Mouse (Mus musculus) heart, embryonic 16.5 days (tissue): ENCODE measurements around the gene Zfp385b. TPM values are rescaled to one million over a fixed set of nuclear protein-coding genes. Genes with fewer than 3 reads are reported as not detected.

Experiments
- ATAC-seq: fragments of 200-750 bp; cut with Nextera tagmentation; replicated peaks from 2 replicates; pipeline ENCODE4 v1.8.0; 2017; ENCODE audit warnings: moderate number of reproducible peaks; ENCODE audit not compliant: insufficient read depth, low FRiP score; ENCODE audit errors: extremely low read depth
- H3K27ac ChIP-seq: fragments of 300-500 bp; sonication (generic); 2 replicates; pipeline ENCODE4 v1.5.1; 2014; ENCODE audit warnings: mild to moderate bottlenecking, low read length, control low read depth, moderate library complexity
- H3K27me3 ChIP-seq: fragments of 300-500 bp; sonication (generic); 2 replicates; pipeline ENCODE4 v1.6.1; 2014; ENCODE audit warnings: low read length, mixed read lengths; ENCODE audit not compliant: control insufficient read depth, insufficient read depth
- H3K36me3 ChIP-seq: fragments of 300-500 bp; sonication (generic); 2 replicates; pipeline ENCODE4 v1.6.1; 2014; ENCODE audit not compliant: control insufficient read depth, insufficient read depth
- H3K4me1 ChIP-seq: fragments of 300-500 bp; sonication (generic); 2 replicates; pipeline ENCODE4 v1.6.1; 2014; ENCODE audit warnings: low read length, mixed read lengths; ENCODE audit not compliant: control insufficient read depth, insufficient read depth
- H3K4me2 ChIP-seq: fragments of 300-500 bp; sonication (generic); 2 replicates; pipeline ENCODE4 v1.6.1; 2014; ENCODE audit warnings: low read depth, mild to moderate bottlenecking, control low read depth, low read length
- H3K4me3 ChIP-seq: fragments of 300-500 bp; sonication (generic); 2 replicates; pipeline ENCODE4 v1.5.1; 2014; ENCODE audit warnings: mild to moderate bottlenecking, control low read depth, low read length
- H3K9ac ChIP-seq: fragments of 300-500 bp; sonication (generic); 2 replicates; pipeline ENCODE4 v1.6.1; 2014; ENCODE audit warnings: low read length, control low read depth
- H3K9me3 ChIP-seq: fragments of 300-500 bp; sonication (generic); replicated peaks from 2 replicates; pipeline ENCODE4 v1.6.1; 2016; ENCODE audit warnings: low read length; ENCODE audit not compliant: control insufficient read depth
- WGBS: fragments of 180-500 bp; shearing (Covaris S2); extraction: QIAGEN DNeasy Blood & Tissue Kit; methylation state at CpG from one replicate; pipeline ENCODE4 v1.1.7; 2014; 5-methylcytosine and 5-hydroxymethylcytosine counted together
- polyA plus RNA-seq: library from polyadenylated mRNA; unstranded; fragments of >200 nt; fragmentation: Nextera tagmentation; extraction: Ambion mirVana; gene quantifications from 2 replicates; pipeline ENCODE4 v1.2.1, GENCODE M21; 2015

Gene Zfp385b
- polyA plus RNA-seq, 1 experiment from 2014 or later: 3.8 TPM

DNA sequence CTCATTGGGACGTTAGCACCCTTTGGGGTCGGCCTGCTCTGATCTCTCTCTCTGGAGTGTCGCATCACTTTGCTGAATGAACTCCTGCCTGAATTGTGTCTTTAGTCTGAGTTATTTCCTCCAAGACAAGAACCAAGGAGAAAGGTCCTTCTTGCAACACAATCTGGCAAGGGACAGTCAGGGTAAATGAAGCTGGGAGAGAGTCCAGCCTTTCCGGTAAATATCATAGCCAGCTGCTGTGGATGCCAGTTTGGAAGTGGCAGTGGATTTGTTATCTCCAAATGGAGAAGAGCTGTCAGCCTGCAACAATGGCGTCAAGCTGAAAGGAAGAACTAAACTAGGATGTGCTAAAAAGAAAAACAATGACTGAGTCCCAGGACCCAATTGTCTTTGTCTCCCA, 436.7 kb downstream of the Zfp385b start:
- H3K9me3 ChIP-seq: no peaks in the 10 kb centered on the region
- no peak overlapping the region for H3K4me3 ChIP-seq
- H3K27me3 ChIP-seq: no peaks in the 10 kb centered on the region
- no peak overlapping the region for H3K9ac ChIP-seq
- H3K27ac ChIP-seq: no peak overlapping the region
- H3K4me2 ChIP-seq: no peak overlapping the region
- no peaks in the 10 kb centered on the region for H3K4me1 ChIP-seq
- H3K36me3 ChIP-seq: no peaks in the 10 kb centered on the region
- no peak for ATAC-seq
- 57% methylated on average over 5 of the region's 5 CpGs for WGBS

DNA sequence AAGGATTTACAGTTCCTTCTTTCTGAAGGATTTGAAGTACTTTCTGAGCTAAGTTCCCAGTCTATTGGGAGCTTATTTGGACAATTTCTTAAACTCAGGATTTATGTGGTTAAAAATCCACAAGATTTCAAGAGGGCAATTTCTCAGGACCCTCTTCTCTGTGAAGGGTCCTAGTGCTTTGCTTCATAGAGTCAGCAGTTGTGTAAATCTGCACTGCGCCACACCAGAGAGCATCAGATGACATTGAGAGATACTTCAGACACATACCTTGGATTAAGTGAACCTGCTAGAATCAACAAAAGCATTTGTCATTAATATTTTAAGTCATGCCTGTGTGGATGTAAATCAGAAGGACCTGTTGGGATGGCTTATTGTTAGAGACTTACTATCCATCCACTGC, 439.5 kb downstream of the Zfp385b start:
- 91% methylated on average over 1 of the region's 1 CpGs for WGBS
- Histone ChIP-seq H3K4me3 (no peak overlapping the region), H3K4me2 (no peak overlapping the region), H3K27ac (no peak overlapping the region), H3K9ac (no peak overlapping the region), H3K4me1 (no peaks in the 10 kb centered on the region), H3K36me3 (no peaks in the 10 kb centered on the region), H3K27me3 (no peaks in the 10 kb centered on the region), H3K9me3 (no peaks in the 10 kb centered on the region)
- no peak for ATAC-seq

DNA sequence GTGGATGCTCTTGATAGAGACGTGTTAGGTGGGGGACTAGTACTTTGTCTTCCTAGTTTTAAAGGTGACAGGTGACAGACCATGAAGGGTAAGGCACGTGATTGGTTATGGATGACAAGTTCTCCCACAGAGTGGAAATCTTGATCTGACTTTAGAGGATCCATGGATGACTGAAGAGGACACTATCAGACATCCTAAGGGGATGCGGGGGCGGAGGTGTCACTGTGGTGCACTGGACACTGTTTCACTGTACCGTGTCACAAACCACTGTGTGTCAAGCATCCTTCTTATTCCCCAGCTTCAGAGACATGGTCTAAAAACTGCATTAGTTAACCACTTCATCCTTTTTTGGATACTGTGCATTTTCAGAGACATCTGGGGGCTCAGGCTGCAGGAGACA, 440.1 kb downstream of the Zfp385b start:
- 83% methylated on average over 5 of the region's 5 CpGs for whole genome bisulfite sequencing
- H3K9me3 ChIP-seq: no peaks in the 10 kb centered on the region

DNA sequence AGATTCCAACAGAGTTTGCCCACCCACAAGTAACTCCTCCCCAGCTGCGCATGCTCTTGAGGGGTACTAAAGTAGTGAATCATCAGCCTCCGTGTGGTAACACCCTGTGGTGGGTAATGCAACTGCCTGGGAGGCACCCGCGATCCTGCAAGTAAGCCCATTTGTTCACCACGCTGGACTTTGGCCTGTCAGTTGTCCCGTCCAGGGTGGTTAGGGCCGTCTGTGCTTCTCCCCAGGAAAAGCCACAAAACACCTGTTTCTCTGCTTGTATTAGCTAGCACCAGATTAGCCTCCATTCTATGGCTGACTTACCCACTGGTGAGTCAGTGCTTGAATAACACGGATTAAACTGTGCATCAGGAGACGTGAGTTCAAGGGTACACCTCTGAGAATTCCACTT, 442.6 kb downstream of the Zfp385b start:
- H3K9me3 ChIP-seq: no peaks in the 10 kb centered on the region
- 67% methylated on average over 9 of the region's 9 CpGs for WGBS
- no peak for ATAC-seq

More for the DNA sequence above, 440.1 kb downstream of the Zfp385b start:
- no peaks in the 10 kb centered on the region for H3K36me3 ChIP-seq
- H3K4me3 ChIP-seq: no peak overlapping the region
- H3K4me1 ChIP-seq: no peaks in the 10 kb centered on the region
- no peak overlapping the region for H3K27ac ChIP-seq
- ATAC-seq: no peak
- no peaks in the 10 kb centered on the region for H3K27me3 ChIP-seq
- H3K9ac ChIP-seq: no peak overlapping the region
- H3K4me2 ChIP-seq: no peak overlapping the region

DNA sequence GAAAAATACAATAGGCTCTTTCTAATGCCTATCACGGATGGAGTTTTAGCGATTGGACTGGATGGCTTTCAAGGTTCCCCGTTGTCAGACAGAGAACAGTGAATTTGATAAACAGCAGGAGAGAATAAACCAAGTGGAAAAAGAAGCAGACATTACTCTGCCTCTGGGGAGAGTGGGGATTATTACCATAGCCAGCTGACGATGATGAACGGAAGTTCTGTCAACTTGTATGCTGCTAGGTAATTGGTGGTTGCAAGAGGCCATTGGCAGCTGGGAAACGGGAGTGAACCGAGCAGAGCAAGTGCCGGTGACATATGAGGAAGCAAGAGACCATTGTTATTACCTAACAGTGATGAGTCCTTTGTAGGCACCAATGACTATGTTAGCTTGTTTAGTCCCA, 444.3 kb downstream of the Zfp385b start:
- no peak for ATAC-seq
- Histone ChIP-seq H3K36me3 (no peaks in the 10 kb centered on the region), H3K4me2 (no peak overlapping the region), H3K9me3 (no peaks in the 10 kb centered on the region), H3K27me3 (no peaks in the 10 kb centered on the region), H3K4me3 (no peak overlapping the region), H3K4me1 (no peaks in the 10 kb centered on the region), H3K9ac (no peak overlapping the region), H3K27ac (no peak overlapping the region)
- WGBS: 70% methylated on average over 8 of the region's 8 CpGs

More for the DNA sequence above, 442.6 kb downstream of the Zfp385b start:
- Histone ChIP-seq H3K36me3 (no peaks in the 10 kb centered on the region), H3K27me3 (no peaks in the 10 kb centered on the region), H3K9ac (no peak overlapping the region), H3K4me2 (no peak overlapping the region), H3K4me1 (no peaks in the 10 kb centered on the region), H3K4me3 (no peak overlapping the region), H3K27ac (no peak overlapping the region)

DNA sequence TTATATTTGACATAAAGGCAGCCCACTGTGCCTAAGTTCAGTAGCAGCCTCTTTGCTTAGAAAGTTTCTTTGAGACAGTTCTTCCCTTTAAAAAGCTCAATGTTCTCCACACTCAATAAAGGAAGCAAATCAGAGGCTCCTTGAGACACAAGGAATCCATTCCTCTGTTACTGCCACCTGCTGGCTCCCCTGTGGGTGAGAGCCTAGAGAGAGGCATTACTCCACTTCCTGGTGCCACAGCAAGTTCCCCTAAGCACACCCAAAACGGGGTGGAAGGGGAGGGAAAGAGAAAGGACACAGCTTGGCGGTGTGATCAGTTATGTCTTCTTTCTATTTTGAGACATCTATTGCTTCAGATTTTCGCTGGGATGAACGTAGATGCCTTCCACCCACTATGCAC, 450.3 kb downstream of the Zfp385b start:
- WGBS: 60% methylated on average over 4 of the region's 4 CpGs
- Histone ChIP-seq H3K27me3 (no peaks in the 10 kb centered on the region), H3K4me3 (no peak overlapping the region), H3K4me2 (no peak overlapping the region), H3K36me3 (no peaks in the 10 kb centered on the region), H3K27ac (no peak overlapping the region), H3K4me1 (no peaks in the 10 kb centered on the region), H3K9me3 (no peaks in the 10 kb centered on the region; the same call in 1 of the 2 replicates), H3K9ac (no peak overlapping the region)
- no peak for ATAC-seq

Other genes with a start within 250 kb of the Zfp385b start
- gene Cwc22, start 126.7 kb upstream of the Zfp385b start, polyA plus RNA-seq: 15.5 and 18.6 TPM in 2 replicates